Mouse (Mus musculus) stomach, embryonic 14.5 days (tissue): ENCODE results near the gene Mon1a. TPM values are rescaled to one million over a fixed set of nuclear protein-coding genes. Genes with fewer than 3 reads are reported as not detected.

Experiments used
- ATAC-seq: fragments of 200-750 bp; cut with Nextera tagmentation; 2 replicates; pipeline ENCODE4 v1.8.0; 2017; ENCODE audit warnings: low read depth, moderate TSS enrichment; ENCODE audit not compliant: insufficient number of reproducible peaks, insufficient read depth, low FRiP score
- H3K27ac ChIP-seq: fragments of 300-500 bp; sonication (generic); 2 replicates; pipeline ENCODE4 v1.5.1; 2014; ENCODE audit warnings: mild to moderate bottlenecking, low read length, moderate library complexity, mixed read lengths
- H3K27me3 ChIP-seq: fragments of 300-500 bp; sonication (generic); 2 replicates; pipeline ENCODE4 v1.6.1; 2014; ENCODE audit warnings: low read length, control low read depth, mixed read lengths; ENCODE audit not compliant: control insufficient read depth, insufficient read depth
- H3K36me3 ChIP-seq: fragments of 300-500 bp; sonication (generic); 2 replicates; pipeline ENCODE4 v1.6.1; 2014; ENCODE audit warnings: mild to moderate bottlenecking, control low read depth, low read length, moderate library complexity, mixed read lengths; ENCODE audit not compliant: control insufficient read depth, insufficient read depth
- H3K4me1 ChIP-seq: fragments of 300-500 bp; sonication (generic); 2 replicates; pipeline ENCODE4 v1.6.1; 2014; ENCODE audit warnings: low read length, control low read depth, mixed read lengths; ENCODE audit not compliant: control insufficient read depth, insufficient read depth
- H3K4me2 ChIP-seq: fragments of 300-500 bp; sonication (generic); replicated peaks from 2 replicates; pipeline ENCODE4 v1.6.1; 2014; ENCODE audit warnings: low read depth, low read length, control low read depth
- H3K4me3 ChIP-seq: fragments of 300-500 bp; sonication (generic); 2 replicates; pipeline ENCODE4 v1.5.1; 2014; ENCODE audit warnings: low read depth, low read length, control low read depth
- H3K9ac ChIP-seq: fragments of 300-500 bp; sonication (generic); replicated peaks from 2 replicates; pipeline ENCODE4 v1.6.1; 2014; ENCODE audit warnings: low read depth, mild to moderate bottlenecking, control low read depth, low read length, moderate library complexity, mixed read lengths
- H3K9me3 ChIP-seq: fragments of 300-500 bp; sonication (generic); 2 replicates; pipeline ENCODE4 v1.6.1; 2016; ENCODE audit warnings: low read depth, low read length, control low read depth; ENCODE audit not compliant: control insufficient read depth
- WGBS: fragments of 180-500 bp; shearing (Covaris S2); extraction: QIAGEN DNeasy Blood & Tissue Kit; methylation state at CpG from one replicate; pipeline ENCODE4 v1.1.7; 2014; 5-methylcytosine and 5-hydroxymethylcytosine counted together
- polyA plus RNA-seq: library from polyadenylated mRNA; unstranded; fragments of >200 nt; fragmentation: Nextera tagmentation; extraction: Ambion mirVana; gene quantifications from 2 replicates; pipeline ENCODE4 v1.2.1, GENCODE M21; 2014

Gene Mon1a
- polyA plus RNA-seq, 1 experiment from 2014 or later: 20.7 TPM

DNA sequence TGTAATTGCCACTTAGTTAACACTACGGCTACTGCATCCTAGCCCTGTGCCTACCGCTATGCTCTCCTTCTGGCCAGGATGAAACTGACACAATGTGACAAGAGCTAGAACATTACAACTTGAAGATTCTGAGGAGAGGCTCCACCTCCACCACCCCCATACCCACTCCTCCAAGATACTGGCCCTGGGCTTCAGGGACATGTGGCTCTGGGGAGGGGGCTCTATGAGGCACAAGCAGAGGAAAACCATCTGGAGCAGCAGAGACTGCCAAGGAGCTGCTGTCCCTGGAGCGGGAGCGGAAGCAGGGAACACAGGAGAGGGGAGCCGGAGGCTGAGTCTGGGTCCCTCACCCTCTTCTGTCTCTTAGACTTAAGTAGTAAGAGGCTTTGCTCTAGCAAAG lies 39.8 kb downstream of the Mon1a start:
- no peaks in the 10 kb centered on the region for H3K27me3 ChIP-seq
- no peak overlapping the region for H3K4me2 ChIP-seq
- no peak overlapping the region for H3K9ac ChIP-seq
- peaks cover 20% of the 10 kb centered on the region for H3K4me1 ChIP-seq
- no peaks in the 10 kb centered on the region for H3K9me3 ChIP-seq
- no peak overlapping the region for H3K27ac ChIP-seq
- 53% methylated on average over 5 of the region's 5 CpGs for WGBS
- H3K4me3 ChIP-seq: no peak overlapping the region
- no peaks in the 10 kb centered on the region for H3K36me3 ChIP-seq
- ATAC-seq: no peak

DNA sequence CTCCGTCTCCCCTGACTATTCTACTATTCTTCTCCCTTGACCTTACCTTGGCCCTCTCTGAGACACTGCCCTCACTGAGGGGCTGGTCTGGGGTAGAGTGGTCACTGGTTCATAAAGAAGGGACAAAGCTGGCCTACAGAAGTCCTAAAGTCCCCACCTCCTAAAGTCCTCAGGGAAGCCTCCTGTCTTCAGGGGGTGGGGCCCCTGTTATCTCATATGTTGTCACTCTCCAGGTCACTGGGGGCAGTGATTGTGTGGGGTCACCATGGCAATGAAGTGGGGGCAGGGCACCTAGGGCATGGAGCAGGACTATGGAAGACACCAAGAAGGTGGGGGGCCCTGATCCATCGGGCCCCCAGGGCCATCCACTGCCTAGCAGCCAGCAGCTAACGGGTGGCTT lies 40.2 kb downstream of the Mon1a start, which contains the start of gene Actl11:
Gene Actl11, plus strand, starts transcription at position 301 of the 400 bp plus-strand sequence.
- Histone ChIP-seq H3K4me3 (no peak within 1 kb of the TSS), H3K9me3 (no peaks in the 10 kb centered on the region), H3K4me2 (no peak within 1 kb of the TSS), H3K27me3 (no peaks in the 10 kb centered on the region), H3K27ac (no peak within 1 kb of the TSS), H3K36me3 (no peaks in the 10 kb centered on the region), H3K4me1 (peaks cover 20% of the 10 kb centered on the region), H3K9ac (no peak within 1 kb of the TSS)
- WGBS: 65% methylated on average over 3 of the region's 3 CpGs
- ATAC-seq: no peak

DNA sequence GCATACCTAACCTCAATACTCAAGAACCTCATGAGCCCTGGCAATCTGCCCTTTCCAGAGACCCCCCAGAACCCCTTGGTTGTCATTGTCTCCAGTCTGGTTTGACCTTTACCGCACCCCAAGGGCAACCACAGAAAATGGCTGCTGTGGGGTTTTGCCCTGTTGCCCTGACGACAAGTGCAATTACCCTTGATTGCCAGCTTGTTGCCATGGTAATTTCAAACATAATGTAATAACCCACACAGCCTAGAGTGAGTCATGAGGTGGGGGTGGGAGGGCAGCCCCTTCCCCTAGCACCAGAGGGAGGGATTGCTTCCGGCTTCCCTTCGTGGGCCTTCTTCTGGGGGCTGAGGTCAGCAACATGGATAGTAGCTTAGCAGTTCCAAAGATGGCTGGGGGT lies 44.3 kb downstream of the Mon1a start:
- no peak overlapping the region for H3K9ac ChIP-seq
- no peak overlapping the region for H3K27ac ChIP-seq
- H3K36me3 ChIP-seq: no peaks in the 10 kb centered on the region
- 0 out of 2 replicates have a peak, but pooled peaks cover 3% of the 10 kb centered on the region for H3K27me3 ChIP-seq
- no peaks in the 10 kb centered on the region for H3K9me3 ChIP-seq
- H3K4me2 ChIP-seq: no peak overlapping the region
- 77% methylated on average over 4 of the region's 4 CpGs for WGBS
- peaks cover 20% of the 10 kb centered on the region for H3K4me1 ChIP-seq
- no peak overlapping the region for H3K4me3 ChIP-seq
- ATAC-seq: no peak

DNA sequence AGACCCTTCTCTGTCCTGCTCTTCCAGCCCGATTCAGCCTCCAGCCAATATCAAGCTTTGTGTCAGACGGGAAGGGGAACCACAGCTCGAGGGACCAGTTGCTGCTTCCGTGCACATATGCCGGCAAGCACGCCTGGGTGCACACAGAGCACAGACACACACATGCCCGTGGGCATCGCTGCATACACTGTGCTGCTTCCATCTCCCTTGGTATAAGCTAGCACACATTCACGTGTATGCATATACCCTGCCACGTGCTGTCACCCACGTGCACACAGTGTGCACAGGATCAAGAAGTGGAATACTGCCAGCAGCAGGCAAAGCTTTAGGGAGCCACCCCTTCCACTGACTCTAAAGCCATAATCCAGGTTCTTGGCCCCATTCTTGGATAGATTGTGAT lies 46.2 kb downstream of the Mon1a start:
- 85% methylated on average over 11 of the region's 11 CpGs for WGBS
- no peak overlapping the region for H3K9ac ChIP-seq
- H3K9me3 ChIP-seq: no peaks in the 10 kb centered on the region
- no peaks in the 10 kb centered on the region for H3K36me3 ChIP-seq
- H3K4me2 ChIP-seq: no peak overlapping the region
- H3K27me3 ChIP-seq: 0 out of 2 replicates have a peak, but pooled peaks cover 3% of the 10 kb centered on the region
- peaks cover 12% of the 10 kb centered on the region; the same call in 1 of the 2 replicates for H3K4me1 ChIP-seq
- no peak overlapping the region for H3K27ac ChIP-seq
- no peak for ATAC-seq
- no peak overlapping the region for H3K4me3 ChIP-seq

DNA sequence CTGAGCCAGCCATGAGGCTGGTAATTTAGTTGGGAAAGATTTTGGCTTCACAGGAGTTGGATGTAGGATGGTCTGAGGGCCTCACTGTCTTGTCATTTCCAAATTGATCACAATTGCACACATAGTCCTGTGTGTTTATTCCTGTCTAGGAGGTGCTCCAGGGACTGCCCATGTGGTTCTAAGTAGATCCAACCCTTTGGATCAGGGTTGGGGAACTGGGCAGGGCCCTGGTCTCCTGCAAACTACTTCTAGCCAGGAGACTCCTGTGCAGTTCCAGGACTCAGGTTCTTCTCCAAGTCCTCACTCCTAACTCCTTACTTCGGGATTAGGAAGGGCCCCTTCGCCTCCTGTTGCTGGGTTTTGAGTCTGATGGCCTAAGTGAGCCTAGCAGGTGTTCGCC lies 47.4 kb downstream of the Mon1a start, which contains the start of gene Camkv:
Gene Camkv, plus strand, starts transcription at position 301 of the 400 bp plus-strand sequence.
- 8% methylated on average over 3 of the region's 3 CpGs for WGBS
- ATAC-seq: no peak
- Histone ChIP-seq H3K9ac (peak within 1 kb of the TSS; percentile 45), H3K4me3 (peak within 1 kb of the TSS; percentile 52), H3K27ac (no peak within 1 kb of the TSS), H3K9me3 (no peaks in the 10 kb centered on the region), H3K4me2 (peak within 1 kb of the TSS; percentile 93), H3K36me3 (no peaks in the 10 kb centered on the region), H3K4me1 (peaks cover 12% of the 10 kb centered on the region; the same call in 1 of the 2 replicates), H3K27me3 (0 out of 2 replicates have a peak, but pooled peaks cover 3% of the 10 kb centered on the region)

DNA sequence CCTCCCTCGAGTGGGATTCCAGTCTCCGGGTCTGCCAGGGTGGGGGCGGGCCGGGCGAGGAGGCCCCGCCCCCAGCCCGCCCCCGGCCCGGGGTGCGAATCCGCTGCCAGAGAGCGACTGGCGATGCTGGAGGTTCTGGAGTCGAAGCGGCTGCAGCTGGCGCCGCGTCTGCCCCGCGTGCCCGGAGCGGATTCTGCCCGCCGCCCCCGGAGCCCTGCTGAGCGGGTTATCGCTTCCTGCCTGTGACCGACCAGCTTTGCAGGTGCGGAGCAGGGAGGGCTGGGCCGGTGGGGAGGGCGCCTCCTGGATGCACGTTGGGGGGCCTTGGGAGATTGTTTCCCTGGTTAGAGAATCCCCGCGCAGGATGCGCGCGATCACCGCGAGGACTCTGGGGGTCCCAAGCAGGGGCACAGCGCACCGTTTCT lies 47.9 kb downstream of the Mon1a start:
- Histone ChIP-seq H3K27me3 (0 out of 2 replicates have a peak, but pooled peaks cover 3% of the 10 kb centered on the region), H3K4me3 (peak overlapping the region; percentile 52), H3K4me1 (peaks cover 12% of the 10 kb centered on the region; the same call in 1 of the 2 replicates), H3K9ac (peak overlapping the region; percentile 45), H3K27ac (no peak overlapping the region), H3K36me3 (no peaks in the 10 kb centered on the region), H3K4me2 (peak overlapping the region; percentile 93), H3K9me3 (no peaks in the 10 kb centered on the region)
- no peak for ATAC-seq
- under 1% methylated on average over 41 of the region's 41 CpGs for WGBS

DNA sequence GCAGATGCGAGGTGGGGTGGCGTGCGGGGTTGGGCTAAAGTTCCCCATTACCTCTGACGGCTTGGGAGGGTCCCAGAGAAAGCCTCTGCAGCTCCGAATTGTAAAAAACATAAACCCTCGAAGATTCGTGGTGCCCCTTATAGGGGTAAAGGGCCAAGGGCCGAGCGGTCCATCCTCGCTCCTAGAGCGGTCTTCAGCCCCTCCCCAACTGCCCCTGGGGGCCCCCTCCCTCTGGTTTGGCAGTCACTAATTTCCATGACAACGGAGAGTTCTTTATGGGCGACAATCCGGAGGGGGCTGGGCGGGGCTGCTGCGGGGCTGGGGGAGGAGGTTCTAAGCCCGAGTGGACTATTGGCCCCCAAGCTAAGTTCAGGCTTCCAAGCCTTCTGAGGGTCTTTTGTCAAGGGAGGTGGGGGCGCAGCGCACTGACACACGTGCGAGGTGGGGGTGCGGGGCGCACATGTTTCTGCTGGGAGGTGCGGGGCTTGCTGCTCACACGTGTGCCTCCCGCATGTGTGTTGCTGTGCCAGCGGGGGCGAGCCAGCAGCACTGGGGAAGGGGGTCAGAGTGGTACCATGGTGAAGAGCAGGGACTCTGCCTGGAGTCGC lies 48.4 kb downstream of the Mon1a start:
- H3K27ac ChIP-seq: no peak overlapping the region
- peak overlapping the region; percentile 52 for H3K4me3 ChIP-seq
- peaks cover 12% of the 10 kb centered on the region; the same call in 1 of the 2 replicates for H3K4me1 ChIP-seq
- H3K27me3 ChIP-seq: 0 out of 2 replicates have a peak, but pooled peaks cover 3% of the 10 kb centered on the region
- WGBS: 4% methylated on average over 29 of the region's 29 CpGs
- no peaks in the 10 kb centered on the region for H3K36me3 ChIP-seq
- H3K4me2 ChIP-seq: peak overlapping the region; percentile 93
- H3K9me3 ChIP-seq: no peaks in the 10 kb centered on the region
- peak; percentile 44; the same call in 1 of the 2 replicates for ATAC-seq
- H3K9ac ChIP-seq: peak overlapping the region; percentile 45

DNA sequence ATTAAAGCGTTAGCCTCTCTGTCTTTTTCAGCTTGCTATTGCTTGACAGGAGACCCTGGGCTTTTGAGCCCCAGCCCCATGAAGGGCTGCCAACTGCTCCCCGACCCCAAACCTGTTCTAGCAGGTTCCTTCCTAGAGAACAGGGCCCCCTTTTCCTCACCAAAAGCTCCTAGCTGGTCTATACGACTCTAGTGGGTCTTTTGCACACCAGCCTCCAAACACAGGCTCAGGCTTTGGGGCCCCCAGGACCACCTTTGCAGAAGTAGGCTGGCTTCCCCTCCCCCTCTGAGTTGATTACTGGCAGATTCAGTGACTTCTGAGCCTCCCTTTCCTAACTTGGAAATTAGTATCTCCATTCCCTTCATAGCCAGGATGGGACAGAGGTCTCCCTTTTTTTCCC lies 48.9 kb downstream of the Mon1a start:
- Histone ChIP-seq H3K36me3 (no peaks in the 10 kb centered on the region), H3K27ac (no peak overlapping the region), H3K27me3 (0 out of 2 replicates have a peak, but pooled peaks cover 3% of the 10 kb centered on the region), H3K4me1 (peaks cover 12% of the 10 kb centered on the region; the same call in 1 of the 2 replicates), H3K4me3 (no peak overlapping the region), H3K4me2 (peak overlapping the region; percentile 93), H3K9ac (no peak overlapping the region; the same call in 1 of the 2 replicates), H3K9me3 (no peaks in the 10 kb centered on the region)
- 23% methylated on average over 3 of the region's 3 CpGs for WGBS
- no peak for ATAC-seq
